Mouse (Mus musculus) layer of hippocampus, postnatal 25 days (tissue): ENCODE data around the gene Maneal. TPM values are rescaled to one million over a fixed set of nuclear protein-coding genes. Genes with fewer than 3 reads are reported as not detected.

ENCODE experiments used
- DNase-seq, 2 experiments: peaks; one replicate each; pipeline ENCODE4 v3.0.0; 2022; ENCODE audit warnings: mixed read lengths in 2 of 2, low spot score in 1 of 2; ENCODE audit errors: extremely low spot score in 1 of 2
- total RNA-seq, 2 experiments: library from RNA; stranded (reverse); gene quantifications; 2 replicates each; pipeline ENCODE4 v1.2.3; 2021

Maneal gene
- 10 to 100 TPM; 50.0 to 53.1 TPM for total RNA-seq

- DNase-seq = no peak
Observed at GRCm38 (mm10) chr4:124861283-124862188, at the start of gene Maneal. Gene Maneal, minus strand, starts transcription at chr4:124862171.

GRCm38 (mm10) chr4:124905971-124906822, 44.2 kb upstream of the Maneal start:
- peak in 1 of 2 experiments; percentile 33 for DNase-seq

DNA sequence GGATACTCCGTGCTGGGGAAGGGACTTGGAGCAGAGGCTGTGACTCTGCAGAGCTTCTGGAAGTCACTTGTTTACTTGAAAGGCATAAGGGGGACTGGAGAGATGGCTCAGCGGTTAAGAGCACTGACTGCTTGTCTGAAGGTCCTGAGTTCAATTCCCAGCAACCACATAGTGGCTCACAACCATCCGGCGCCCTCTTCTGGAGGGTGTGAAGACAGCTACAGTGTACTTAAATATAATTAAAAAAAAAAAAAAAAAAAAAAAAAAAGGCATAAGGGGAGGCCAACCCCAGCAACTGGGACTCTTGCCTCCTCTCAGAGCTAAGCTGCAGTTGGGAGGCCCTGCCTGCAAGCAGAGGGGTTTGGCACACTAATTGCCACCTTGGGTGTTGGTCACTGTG, 43.4 kb upstream of the Maneal start:
- no peak for DNase-seq

DNA sequence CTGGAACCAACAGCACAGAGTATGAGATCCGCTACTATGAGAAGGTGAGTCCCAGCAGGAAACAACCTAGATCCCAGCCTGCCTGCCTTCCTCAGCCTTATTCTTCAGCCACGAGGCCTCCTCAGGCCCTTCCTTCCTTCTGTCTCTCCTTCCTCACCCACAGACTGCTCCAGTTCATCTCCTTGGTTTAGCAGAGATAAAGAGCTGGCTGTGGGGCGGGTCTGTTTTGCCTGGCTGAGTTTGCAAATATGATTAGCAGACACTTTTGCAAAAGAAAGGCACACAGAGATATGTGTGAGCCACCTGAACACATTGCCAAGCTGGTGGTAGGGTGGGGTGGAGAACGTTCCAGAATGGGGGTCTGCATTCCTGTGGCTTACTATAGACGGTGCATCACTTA, 37.9 kb upstream of the Maneal start:
- no peak for DNase-seq

GRCm38 (mm10) chr4:124898428-124898827, 36.5 kb upstream of the Maneal start:
- DNase-seq = no peak

DNA sequence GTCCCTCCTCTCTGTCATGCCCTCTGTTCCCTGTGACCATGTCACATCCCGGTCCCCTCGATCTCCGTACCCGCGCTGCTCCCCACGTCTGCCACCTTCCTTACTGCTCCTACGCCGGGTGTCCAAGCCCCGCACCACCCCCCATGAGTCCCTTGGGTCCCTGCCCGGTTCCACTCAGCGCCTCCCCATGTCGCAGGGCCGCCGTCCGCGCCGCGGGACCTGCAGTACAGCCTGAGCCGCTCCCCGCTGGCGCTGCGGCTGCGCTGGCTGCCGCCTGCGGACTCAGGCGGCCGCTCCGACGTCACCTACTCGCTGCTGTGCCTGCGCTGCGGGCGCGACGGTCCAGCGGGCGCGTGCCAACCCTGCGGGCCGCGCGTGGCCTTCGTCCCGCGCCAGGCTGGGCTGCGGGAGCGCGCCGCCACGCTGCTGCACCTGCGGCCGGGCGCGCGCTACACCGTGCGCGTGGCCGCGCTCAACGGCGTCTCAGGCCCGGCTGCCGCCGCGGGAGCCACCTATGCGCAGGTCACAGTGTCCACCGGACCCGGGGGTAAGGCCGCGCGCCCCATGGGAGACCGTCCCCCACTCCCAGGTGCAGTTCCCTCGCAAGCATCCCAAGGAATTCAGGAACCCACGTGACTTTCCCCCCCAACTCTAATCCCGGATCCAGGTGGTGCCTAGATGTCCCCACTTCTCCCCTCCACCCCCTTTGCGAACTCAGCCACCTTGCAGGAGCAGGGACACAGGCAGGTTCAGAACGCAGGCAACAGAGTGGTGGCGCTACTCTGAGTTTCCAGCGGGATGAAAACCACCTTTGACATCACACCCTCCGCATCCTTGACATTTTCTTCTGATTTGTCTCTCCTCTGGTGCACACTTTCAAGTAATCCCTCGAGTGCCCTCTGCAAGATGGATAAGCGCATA, 32.8 kb upstream of the Maneal start:
- DNase-seq = peak; percentile 21 to 40

- no peak for DNase-seq
Observed at GRCm38 (mm10) chr4:124893769-124894168, 31.8 kb upstream of the Maneal start.

- DNase-seq = no peak
Observed at GRCm38 (mm10) chr4:124890831-124891230, 28.9 kb upstream of the Maneal start.

GRCm38 (mm10) chr4:124889935-124890334, 28.0 kb upstream of the Maneal start:
- DNase-seq = no peak

- no peak for DNase-seq
Observed at GRCm38 (mm10) chr4:124888702-124889101, 26.7 kb upstream of the Maneal start.

DNA sequence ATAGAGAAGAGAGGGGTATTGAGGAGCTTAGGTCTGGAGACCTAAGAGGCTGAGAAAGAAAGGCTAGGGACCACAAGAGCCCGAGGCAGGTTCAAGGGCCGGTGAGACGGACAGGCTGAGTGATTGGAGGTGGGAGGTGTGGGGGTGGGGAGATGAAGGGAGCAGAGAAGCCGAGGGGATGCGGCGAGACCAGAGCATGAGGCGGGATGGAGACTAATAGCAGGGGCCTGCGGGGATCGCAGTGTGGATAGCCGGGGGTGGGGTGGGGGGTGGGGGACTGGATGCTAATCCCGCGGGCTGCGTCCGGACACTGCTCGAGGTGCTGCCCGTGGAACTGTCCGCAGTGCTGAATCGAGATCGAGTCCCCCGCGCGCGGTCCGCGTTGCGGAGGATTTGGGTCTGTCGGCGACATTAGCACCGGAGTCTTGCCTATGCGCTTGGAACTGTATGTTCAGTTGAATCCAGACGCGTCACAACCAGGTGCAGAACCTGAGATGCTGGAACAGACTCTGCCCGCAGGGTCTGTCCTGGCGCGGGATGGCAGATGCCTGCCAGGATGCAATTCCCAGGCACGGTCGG, 20.3 kb upstream of the Maneal start:
- peak in 1 of 2 experiments; percentile 34 for DNase-seq

- peak; percentile 59 to 77 for DNase-seq
Observed at GRCm38 (mm10) chr4:124881341-124881908, 19.5 kb upstream of the Maneal start.

DNA sequence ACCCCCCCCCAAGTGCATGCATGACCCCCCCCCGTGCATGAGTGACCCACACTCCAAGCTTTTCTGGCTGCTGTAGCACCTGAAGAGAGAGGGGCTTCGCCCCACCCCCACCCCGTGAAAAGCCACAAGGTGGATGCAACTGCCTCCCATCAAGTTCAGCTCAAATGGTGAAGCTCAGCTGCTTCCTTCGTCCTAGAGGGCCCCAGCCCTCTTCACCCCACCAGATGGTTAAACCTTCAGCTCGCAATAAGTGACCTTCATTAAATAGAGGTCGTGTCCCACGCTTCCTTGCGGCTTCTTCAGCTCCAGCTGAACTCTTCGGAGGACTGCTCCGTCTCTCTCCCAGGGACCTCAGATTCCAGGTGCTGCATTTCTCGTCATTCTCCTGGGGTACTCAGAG, 18.6 kb upstream of the Maneal start, which contains the start of gene Epha10:
Gene Epha10, plus strand, starts transcription at position 301 of the 400 bp plus-strand sequence.
- no peak for DNase-seq

DNA sequence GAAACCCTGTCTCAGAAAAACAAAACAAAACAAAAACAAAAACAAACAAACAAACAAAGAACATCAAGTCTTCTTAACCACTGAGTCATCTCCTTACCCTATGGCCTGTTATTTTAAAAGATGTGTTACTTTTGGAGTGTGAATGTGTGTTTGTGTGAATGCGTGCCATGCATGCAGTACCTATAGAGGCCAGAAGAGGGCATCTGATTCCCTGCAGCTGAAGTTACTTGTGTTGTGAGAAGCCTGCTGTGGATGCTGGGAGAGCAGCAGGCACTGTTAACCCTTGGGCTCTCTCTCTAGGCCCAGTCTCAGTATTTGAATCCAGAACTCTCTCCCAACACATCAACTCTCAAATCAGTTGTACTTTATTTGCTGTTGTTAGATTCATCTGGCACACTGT, 10.7 kb upstream of the Maneal start:
- DNase-seq = no peak

GRCm38 (mm10) chr4:124860446-124860845, 1.5 kb downstream of the Maneal start:
- peak in 1 of 2 experiments; percentile 45 for DNase-seq

DNA sequence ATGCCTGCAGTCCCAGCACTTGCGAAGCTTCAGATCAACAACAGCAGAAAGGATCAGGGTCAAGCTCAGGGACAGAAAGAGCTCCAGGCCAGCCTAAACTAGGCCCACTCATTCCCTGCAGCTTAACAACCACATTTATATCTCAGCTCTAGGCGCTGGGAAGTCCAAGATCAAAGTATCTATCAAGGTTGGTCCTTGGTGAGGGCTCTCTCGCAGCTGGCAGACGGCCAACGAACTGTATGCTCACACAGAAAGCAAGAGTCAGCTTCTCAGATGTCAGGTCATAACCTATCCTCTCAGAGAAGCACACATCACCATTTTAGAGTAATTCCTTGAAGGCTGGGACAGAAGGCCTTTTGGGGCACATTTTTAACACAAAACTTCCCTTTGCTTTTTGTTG, 3.6 kb downstream of the Maneal start:
- DNase-seq = no peak

GRCm38 (mm10) chr4:124856294-124856693, 5.7 kb downstream of the Maneal start:
- DNase-seq = no peak

DNA sequence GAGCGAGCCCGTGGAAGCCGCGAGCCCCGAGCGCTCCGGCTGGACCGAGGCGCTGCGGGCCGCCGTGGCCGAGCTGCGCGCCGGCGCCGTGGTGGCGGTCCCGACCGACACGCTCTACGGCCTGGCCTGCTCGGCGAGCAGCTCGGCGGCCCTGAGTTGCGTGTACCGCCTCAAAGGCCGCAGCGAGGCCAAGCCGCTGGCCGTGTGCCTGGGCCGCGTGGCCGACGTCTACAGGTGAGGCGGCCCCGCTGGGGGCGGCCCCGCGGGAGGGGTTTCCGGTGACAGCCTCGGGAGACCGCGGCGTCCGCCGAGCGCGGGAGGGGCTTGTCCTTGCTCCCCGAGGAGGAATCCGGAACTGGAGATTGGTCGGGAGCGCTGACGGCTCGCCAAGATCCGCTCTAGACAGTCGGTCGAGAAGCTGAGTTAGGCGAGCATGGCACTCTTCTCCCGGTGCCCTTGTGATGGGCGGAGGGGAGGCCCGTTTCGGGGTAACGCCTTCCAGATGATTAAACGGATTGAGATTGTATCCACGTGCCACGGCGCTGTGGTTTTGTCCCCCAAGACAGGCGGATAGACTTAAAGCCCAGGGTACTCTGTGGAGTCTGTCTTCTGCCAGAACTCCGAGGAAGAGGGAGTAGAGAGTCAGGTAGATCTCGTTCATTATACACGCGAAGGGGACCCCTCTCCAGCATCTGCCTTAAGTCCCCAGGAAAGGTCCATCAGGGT, 10.9 kb downstream of the Maneal start, which contains the start of gene 1110065P20Rik:
Gene 1110065P20Rik, minus strand, starts transcription at position 264 of the 726 bp plus-strand sequence.
- peak; percentile 56 to 59 for DNase-seq
